Mouse (Mus musculus): Measurements from ENCODE around the gene Cerk. TPM values are rescaled to one million over a fixed set of nuclear protein-coding genes. Genes with fewer than 3 reads are reported as not detected.
"Not testable (repeated sequence)": the region's sequence is repeated elsewhere in the genome, so short reads cannot be mapped to it uniquely, and the experiment has no call there.

Cerk gene
- polyA plus RNA-seq, 1 experiment: 0.06 TPM

DNA sequence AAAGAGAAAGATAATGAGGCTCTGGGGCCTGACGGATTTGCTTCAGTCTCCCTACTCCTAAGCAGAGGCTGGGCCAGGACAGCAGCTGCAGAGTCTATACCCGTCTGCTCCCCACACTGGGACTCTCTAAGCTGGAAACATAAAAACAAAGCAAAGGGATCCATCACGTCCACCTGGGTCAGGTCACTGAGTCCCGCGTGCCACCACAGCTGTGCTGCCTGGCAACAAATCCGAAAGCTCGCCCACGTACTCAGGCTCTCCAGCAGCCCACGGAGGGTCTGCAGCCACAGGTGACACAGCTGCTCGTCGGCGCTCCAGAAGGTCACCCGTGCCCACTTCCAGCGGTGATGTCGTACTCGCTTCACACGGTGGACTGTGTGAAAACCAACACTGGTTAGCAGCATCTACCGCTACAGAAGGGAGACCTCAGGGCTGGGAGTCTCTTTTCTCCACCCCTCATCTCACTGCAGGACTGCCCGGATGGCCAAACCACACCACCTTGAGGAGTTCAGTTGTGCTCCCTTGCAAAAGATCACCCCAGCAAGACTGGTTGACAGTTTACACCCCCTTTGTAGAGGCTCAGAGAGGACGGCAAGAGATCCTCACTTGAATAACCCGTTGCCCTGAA is 21.1 kb downstream of the Cerk start:
- Histone ChIP-seq H3K27me3 (ENCODE audit: control insufficient read depth) (no peaks in the 10 kb centered on the region), H3K36me3 (ENCODE audit: control insufficient read depth) (no peaks in the 10 kb centered on the region), H3K4me1 (ENCODE audit: control insufficient read depth) (no peaks in the 10 kb centered on the region), H3K4me3 (replicated peaks) (no peak overlapping the region), H3K9me3 (ENCODE audit: control insufficient read depth, low read length) (peaks cover 4% of the 10 kb centered on the region; the same call in 1 of the 2 replicates)
- no peak for TF ChIP-seq TAL1 (IDR thresholded peaks at IDR 0.05; ENCODE audit: low read length)
- no peak for TF ChIP-seq GATA1 (IDR thresholded peaks at IDR 0.05; ENCODE audit: low read length)

- not testable (repeated sequence) for H3K36me3 ChIP-seq (ENCODE audit: control insufficient read depth); H3K4me3 ChIP-seq (replicated peaks); H3K9me3 ChIP-seq (ENCODE audit: control insufficient read depth, low read length)
Observed at GRCm38 (mm10) chr15:86161800-86162199, 24.1 kb downstream of the Cerk start.

DNA sequence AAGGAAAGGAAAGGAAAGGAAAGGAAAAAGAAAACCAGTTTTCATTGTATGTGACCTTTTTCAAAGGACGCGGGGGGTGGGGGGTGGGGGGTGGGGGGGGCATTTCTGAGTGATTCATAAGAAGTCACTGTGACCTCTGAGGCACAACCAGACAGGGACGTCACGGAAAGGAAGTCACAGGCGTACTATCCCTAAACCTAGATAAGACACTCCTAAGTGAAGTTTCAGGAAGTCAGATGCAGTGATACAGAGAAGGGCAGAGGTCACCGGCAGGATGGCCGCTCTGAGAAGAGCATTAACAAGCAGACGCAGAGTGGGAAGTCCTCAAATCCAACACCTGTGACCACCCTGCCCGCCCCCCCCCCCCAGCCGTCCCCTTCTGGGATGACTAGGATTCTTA is 25.0 kb downstream of the Cerk start:
- H3K4me3 ChIP-seq (replicated peaks): no peak overlapping the region
- no peaks in the 10 kb centered on the region for H3K36me3 ChIP-seq (ENCODE audit: control insufficient read depth)
- peaks cover 2% of the 10 kb centered on the region for H3K4me1 ChIP-seq (ENCODE audit: control insufficient read depth)
- peaks cover 4% of the 10 kb centered on the region; the same call in 1 of the 2 replicates for H3K9me3 ChIP-seq (ENCODE audit: control insufficient read depth, low read length)
- TF ChIP-seq TAL1 (IDR thresholded peaks at IDR 0.05; ENCODE audit: low read length) (no peak), GATA1 (IDR thresholded peaks at IDR 0.05; ENCODE audit: low read length) (no peak)
- no peaks in the 10 kb centered on the region for H3K27me3 ChIP-seq (ENCODE audit: control insufficient read depth)

More at GRCm38 (mm10) chr15:86161800-86162199, 24.1 kb downstream of the Cerk start:
- not testable (repeated sequence) for H3K27me3 ChIP-seq (ENCODE audit: control insufficient read depth); H3K4me1 ChIP-seq (ENCODE audit: control insufficient read depth)

GRCm38 (mm10) chr15:86159719-86160118 is 26.2 kb downstream of the Cerk start:
- Histone ChIP-seq H3K36me3 (ENCODE audit: control insufficient read depth) (no peaks in the 10 kb centered on the region; the same call in 1 of the 2 replicates), H3K4me3 (replicated peaks) (no peak overlapping the region), H3K27me3 (ENCODE audit: control insufficient read depth) (no peaks in the 10 kb centered on the region), H3K9me3 (ENCODE audit: control insufficient read depth, low read length) (peaks cover 4% of the 10 kb centered on the region; the same call in 1 of the 2 replicates), H3K4me1 (ENCODE audit: control insufficient read depth) (peaks cover 2% of the 10 kb centered on the region)
- TF ChIP-seq TAL1 (IDR thresholded peaks at IDR 0.05; ENCODE audit: low read length) (no peak), GATA1 (IDR thresholded peaks at IDR 0.05; ENCODE audit: low read length) (no peak)

DNA sequence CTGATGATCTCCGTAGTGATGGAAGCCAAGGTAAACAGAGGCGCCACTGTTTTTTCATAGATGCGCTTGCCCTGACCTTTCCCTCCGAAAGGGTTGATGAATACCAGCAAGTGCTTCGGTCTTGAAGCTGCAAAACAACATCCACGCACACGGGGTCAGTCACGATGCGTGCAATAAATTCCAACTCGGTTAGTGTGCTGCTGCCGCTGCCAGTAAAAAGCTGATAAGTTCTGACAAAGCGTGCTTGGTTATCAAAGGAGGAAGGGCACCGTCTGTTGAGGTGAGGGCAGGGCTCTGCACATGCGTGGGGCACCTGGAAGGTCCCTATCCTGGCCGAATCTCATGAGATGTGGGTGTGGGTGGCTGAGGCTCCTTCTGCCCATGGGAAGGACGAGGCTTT is 26.8 kb downstream of the Cerk start:
- no peak overlapping the region for H3K4me3 ChIP-seq (replicated peaks)
- H3K27me3 ChIP-seq (ENCODE audit: control insufficient read depth): no peaks in the 10 kb centered on the region
- peaks cover 2% of the 10 kb centered on the region for H3K4me1 ChIP-seq (ENCODE audit: control insufficient read depth)
- TF ChIP-seq TAL1 (IDR thresholded peaks at IDR 0.05; ENCODE audit: low read length) (no peak), GATA1 (IDR thresholded peaks at IDR 0.05; ENCODE audit: low read length) (no peak)
- peaks cover 4% of the 10 kb centered on the region; the same call in 1 of the 2 replicates for H3K9me3 ChIP-seq (ENCODE audit: control insufficient read depth, low read length)
- no peaks in the 10 kb centered on the region; the same call in 1 of the 2 replicates for H3K36me3 ChIP-seq (ENCODE audit: control insufficient read depth)

DNA sequence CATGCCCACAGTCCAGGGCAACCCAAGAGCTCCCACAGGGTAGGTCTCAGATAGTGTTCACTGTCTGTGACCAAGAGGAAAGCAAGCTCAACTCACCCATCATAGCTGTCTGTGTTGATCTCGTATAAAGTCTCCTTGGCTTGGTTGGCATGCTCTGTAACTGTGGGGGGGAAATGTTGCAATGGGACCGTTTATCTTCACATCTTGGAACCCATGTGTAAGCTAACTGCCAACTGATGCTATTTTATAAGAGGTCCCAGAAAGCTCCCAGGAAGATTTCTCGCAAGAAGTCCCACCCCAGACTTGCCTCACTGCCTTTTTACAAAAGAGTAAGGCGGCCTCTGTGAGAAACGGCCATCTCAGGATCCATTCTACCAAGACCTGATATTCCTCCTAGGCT is 29.4 kb downstream of the Cerk start:
- no peak for TF ChIP-seq TAL1 (IDR thresholded peaks at IDR 0.05; ENCODE audit: low read length)
- no peak for TF ChIP-seq GATA1 (IDR thresholded peaks at IDR 0.05; ENCODE audit: low read length)
- H3K27me3 ChIP-seq (ENCODE audit: control insufficient read depth): no peaks in the 10 kb centered on the region
- peaks cover under 1% of the 10 kb centered on the region; the same call in 1 of the 2 replicates for H3K9me3 ChIP-seq (ENCODE audit: control insufficient read depth, low read length)
- no peak overlapping the region for H3K4me3 ChIP-seq (replicated peaks)
- peaks cover 2% of the 10 kb centered on the region for H3K4me1 ChIP-seq (ENCODE audit: control insufficient read depth)
- no peaks in the 10 kb centered on the region; the same call in 1 of the 2 replicates for H3K36me3 ChIP-seq (ENCODE audit: control insufficient read depth)

GRCm38 (mm10) chr15:86153481-86153960 is 32.4 kb downstream of the Cerk start:
- H3K27me3 ChIP-seq (ENCODE audit: control insufficient read depth): no peaks in the 10 kb centered on the region
- no peak for TF ChIP-seq GATA1 (IDR thresholded peaks at IDR 0.05; ENCODE audit: low read length)
- no peaks in the 10 kb centered on the region for H3K4me1 ChIP-seq (ENCODE audit: control insufficient read depth)

GRCm38 (mm10) chr15:86150593-86150992 is 35.3 kb downstream of the Cerk start:
- Histone ChIP-seq H3K36me3 (ENCODE audit: control insufficient read depth) (no peaks in the 10 kb centered on the region; the same call in 1 of the 2 replicates), H3K4me3 (replicated peaks) (no peak overlapping the region), H3K9me3 (ENCODE audit: control insufficient read depth, low read length) (no peaks in the 10 kb centered on the region), H3K4me1 (ENCODE audit: control insufficient read depth) (no peaks in the 10 kb centered on the region), H3K27me3 (ENCODE audit: control insufficient read depth) (no peaks in the 10 kb centered on the region)
- TF ChIP-seq TAL1 (IDR thresholded peaks at IDR 0.05; ENCODE audit: low read length) (no peak), GATA1 (IDR thresholded peaks at IDR 0.05; ENCODE audit: low read length) (no peak)

More at GRCm38 (mm10) chr15:86153481-86153960, 32.4 kb downstream of the Cerk start:
- H3K9me3 ChIP-seq (ENCODE audit: control insufficient read depth, low read length): no peaks in the 10 kb centered on the region
- no peak overlapping the region for H3K4me3 ChIP-seq (replicated peaks)
- no peaks in the 10 kb centered on the region; the same call in 1 of the 2 replicates for H3K36me3 ChIP-seq (ENCODE audit: control insufficient read depth)

DNA sequence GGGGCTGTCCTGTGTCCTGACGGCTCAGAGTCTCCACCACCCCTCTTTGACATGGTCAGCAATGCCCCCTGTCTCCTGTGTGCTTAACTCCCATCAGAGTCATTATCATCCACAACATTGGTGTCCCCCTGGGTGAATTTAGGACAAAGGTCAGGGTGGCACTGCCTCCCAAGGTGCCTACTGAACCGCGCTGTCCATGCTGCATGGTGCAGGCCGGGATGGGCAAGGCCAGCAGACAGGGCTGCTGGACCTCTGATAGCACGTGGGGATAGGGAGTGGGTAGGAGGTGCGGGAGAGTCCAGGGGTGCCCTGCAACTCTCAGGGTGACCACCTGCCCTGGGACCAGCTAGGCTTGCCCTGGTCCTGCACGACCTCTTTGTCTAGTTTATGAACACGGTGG is 39.0 kb downstream of the Cerk start:
- no peaks in the 10 kb centered on the region for H3K4me1 ChIP-seq (ENCODE audit: control insufficient read depth)
- no peak for TF ChIP-seq GATA1 (IDR thresholded peaks at IDR 0.05; ENCODE audit: low read length)
- TF ChIP-seq TAL1 (IDR thresholded peaks at IDR 0.05; ENCODE audit: low read length): no peak
- no peaks in the 10 kb centered on the region for H3K27me3 ChIP-seq (ENCODE audit: control insufficient read depth)
- H3K9me3 ChIP-seq (ENCODE audit: control insufficient read depth, low read length): no peaks in the 10 kb centered on the region
- no peaks in the 10 kb centered on the region; the same call in 1 of the 2 replicates for H3K36me3 ChIP-seq (ENCODE audit: control insufficient read depth)
- no peak overlapping the region for H3K4me3 ChIP-seq (replicated peaks)

Measured in erythroblast, embryonic 14.5 days (primary cell).